8 mouse cellular contexts compared by ENCODE assay signal in the genomic region with DNA sequence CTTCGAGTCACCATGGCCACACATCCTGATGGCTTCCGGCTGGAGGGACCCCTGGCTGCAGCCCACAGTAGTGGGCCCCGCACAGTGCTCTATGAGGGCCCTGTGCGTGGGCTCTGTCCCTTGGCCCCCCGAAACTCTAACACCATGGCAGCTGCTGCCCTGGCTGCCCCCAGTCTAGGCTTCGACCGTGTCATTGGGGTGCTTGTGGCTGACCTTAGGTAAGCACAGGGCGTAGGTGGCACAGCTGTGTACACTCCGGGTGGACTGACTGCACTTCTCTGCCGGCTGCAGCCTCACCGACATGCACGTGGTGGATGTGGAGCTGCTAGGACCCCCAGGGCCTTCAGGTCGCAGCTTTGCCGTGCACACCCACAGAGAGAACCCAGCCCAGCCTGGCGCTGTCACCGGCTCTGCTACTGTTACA. TPM values are rescaled to one million over a fixed set of nuclear protein-coding genes. Genes with fewer than 3 reads are reported as not detected.
DNase-seq lines count a peak whose midpoint lies in the region; TF ChIP-seq lines count a peak whose summit lies in the region.

No protein-coding gene starts in this region.

- H3K27ac ChIP-seq in layer of hippocampus, adult 2 months = peak overlapping the region; percentile 96

- peaks cover 23% of the 10 kb centered on the region for H3K27me3 ChIP-seq in myocyte (ENCODE audit: control insufficient read depth, insufficient read depth, insufficient read length)

- no peaks in the 10 kb centered on the region for H3K36me3 ChIP-seq in myocyte (ENCODE audit: control insufficient read depth, insufficient read depth)

- H3K4me3 ChIP-seq in layer of hippocampus, adult 2 months = no peak overlapping the region
- H3K4me3 ChIP-seq in myocyte = peak overlapping the region; percentile 75

- no peaks in the 10 kb centered on the region for H3K79me2 ChIP-seq in myocyte (ENCODE audit: control insufficient read depth, insufficient read depth)

- no peak overlapping the region for H3ac ChIP-seq in myocyte (ENCODE audit: control insufficient read depth, insufficient read length)

- peak overlapping the region; percentile 53 for H3K4me2 ChIP-seq in myocyte (ENCODE audit: low read depth)

- peak; percentile 38 for TF ChIP-seq CTCF in layer of hippocampus, adult 2 months (conservative IDR thresholded peaks at IDR 0.05)

- peak; percentile 59 for DNase-seq in cerebellum, adult 11 months
- no peak for DNase-seq in cerebellum, adult 11-12 months
- DNase-seq in layer of hippocampus, adult 18-20 months (ENCODE audit: low spot score in 2 of 2) = peak; percentile 7 to 22
- no peak for DNase-seq in layer of hippocampus, postnatal 14 days (ENCODE audit: low spot score in 2 of 2)
- DNase-seq in layer of hippocampus, adult 2 months (ENCODE audit: low spot score in 2 of 2) = no peak
- DNase-seq in B cell, adult 2 months = no peak
- no peak for DNase-seq in thymus, postnatal 0 days (ENCODE audit: low spot score)

- peak; percentile 41 for TF ChIP-seq POLR2A in myocyte (IDR thresholded peaks at IDR 0.05; ENCODE audit: insufficient read length, low read depth)

TF ChIP-seq in myocyte, 11 proteins besides CTCF, POLR2A, EP300 and RAD21:
- TF ChIP-seq SRF (IDR thresholded peaks at IDR 0.05; ENCODE audit: control insufficient read depth, insufficient read length, low read depth) = no peak
- TF ChIP-seq MYOD1 (IDR thresholded peaks at IDR 0.05; ENCODE audit: control insufficient read depth in 1 of 3, insufficient read length in 2 of 3, low read depth in 2 of 3) = peak in 1 of 3 experiments; percentile 57
- TF ChIP-seq MYOG (IDR thresholded peaks at IDR 0.05; ENCODE audit: control insufficient read depth in 1 of 3, insufficient read depth in 1 of 3, insufficient read length in 2 of 3, low read depth in 2 of 3) = peak in 1 of 3 experiments; percentile 24
- TF ChIP-seq E2F4 (IDR thresholded peaks at IDR 0.05; ENCODE audit: insufficient read depth) = no peak

RNA-seq across cellular contexts. Expression of a gene that starts 0.9 kb away (rescaled TPM):
- 100 to 1,000 TPM in 1 of 2 experiments, 10 to 100 TPM in 1; 86.1 to 100 TPM for total RNA-seq in layer of hippocampus, adult 18-20 months (2021)
- total RNA-seq in layer of hippocampus, postnatal 14 days (2021) = 10 to 100 TPM; 60.7 to 64.3 TPM
- total RNA-seq in layer of hippocampus, adult 2 months (2021) = 10 to 100 TPM; 91.3 to 92.0 TPM
- 233 TPM for polyA plus RNA-seq in myocyte (2012; fragmentation: generic; extraction: Trizol)
- polyA plus RNA-seq in thymus, postnatal 0 days (2015; fragmentation: Nextera tagmentation; extraction: Ambion mirVana) = 30.6 and 37.4 TPM in 2 replicates

RNA-seq across cellular contexts. Expression of a gene that starts 1.7 kb away (rescaled TPM):
- 10 to 100 TPM; 13.0 TPM for total RNA-seq in layer of hippocampus, adult 18-20 months (2021)
- total RNA-seq in layer of hippocampus, postnatal 14 days (2021) = 10 to 100 TPM; 15.0 to 15.4 TPM
- 10 to 100 TPM; 12.2 to 18.1 TPM for total RNA-seq in layer of hippocampus, adult 2 months (2021)
- not detected for polyA plus RNA-seq in myocyte (2012; fragmentation: generic; extraction: Trizol)
- not detected in 2 replicates for polyA plus RNA-seq in thymus, postnatal 0 days (2015; fragmentation: Nextera tagmentation; extraction: Ambion mirVana)

RNA-seq across cellular contexts. Expression of a gene that starts 29.4 kb away (rescaled TPM):
- total RNA-seq in layer of hippocampus, adult 18-20 months (2021) = 100 to 1,000 TPM; 235 to 245 TPM
- 100 to 1,000 TPM; 163 to 173 TPM for total RNA-seq in layer of hippocampus, postnatal 14 days (2021)
- total RNA-seq in layer of hippocampus, adult 2 months (2021) = 100 to 1,000 TPM; 210 to 220 TPM
- polyA plus RNA-seq in myocyte (2012; fragmentation: generic; extraction: Trizol) = 98.2 TPM
- 83.8 and 85.5 TPM in 2 replicates for polyA plus RNA-seq in thymus, postnatal 0 days (2015; fragmentation: Nextera tagmentation; extraction: Ambion mirVana)

RNA-seq across cellular contexts. Expression of a gene that starts 29.5 kb away (rescaled TPM):
- 10 to 100 TPM; 16.2 to 17.6 TPM for total RNA-seq in layer of hippocampus, adult 18-20 months (2021)
- total RNA-seq in layer of hippocampus, postnatal 14 days (2021) = 10 to 100 TPM; 29.8 to 48.4 TPM
- 10 to 100 TPM; 19.3 to 23.4 TPM for total RNA-seq in layer of hippocampus, adult 2 months (2021)
- polyA plus RNA-seq in myocyte (2012; fragmentation: generic; extraction: Trizol) = 1.7 TPM
- polyA plus RNA-seq in thymus, postnatal 0 days (2015; fragmentation: Nextera tagmentation; extraction: Ambion mirVana) = 9.5 and 13.4 TPM in 2 replicates

RNA-seq across cellular contexts. Expression of a gene that starts 38.1 kb away (rescaled TPM):
- 100 to 1,000 TPM; 336 to 349 TPM for total RNA-seq in layer of hippocampus, adult 18-20 months (2021)
- 100 to 1,000 TPM; 299 to 301 TPM for total RNA-seq in layer of hippocampus, postnatal 14 days (2021)
- total RNA-seq in layer of hippocampus, adult 2 months (2021) = 100 to 1,000 TPM; 318 to 334 TPM
- polyA plus RNA-seq in myocyte (2012; fragmentation: generic; extraction: Trizol) = not detected
- 0.05 TPM in 1 of 2 replicates, not detected in the other for polyA plus RNA-seq in thymus, postnatal 0 days (2015; fragmentation: Nextera tagmentation; extraction: Ambion mirVana)

Comparison
In these comparisons a context has a peak if more than half of its experiments do, and no peak if none do; other contexts are left out.
1. DNase-seq: peak in cerebellum, adult 11 months (single experiment) and layer of hippocampus, adult 18-20 months (2 of 2); none in cerebellum, adult 11-12 months (single experiment), layer of hippocampus, postnatal 14 days (0 of 2), layer of hippocampus, adult 2 months (0 of 2), B cell, adult 2 months (0 of 2) and thymus, postnatal 0 days (single experiment).